Mouse (Mus musculus) intestine, embryonic 15.5 days (tissue): ENCODE results near the gene Skap1. TPM values are rescaled to one million over a fixed set of nuclear protein-coding genes. Genes with fewer than 3 reads are reported as not detected.

ENCODE experiments used
- ATAC-seq: fragments of 200-750 bp; cut with Nextera tagmentation; 2 replicates; pipeline ENCODE4 v1.8.0; 2017; ENCODE audit warnings: moderate TSS enrichment, moderate library complexity
- H3K27ac ChIP-seq: fragments of 300-500 bp; sonication (generic); 2 replicates; pipeline ENCODE4 v1.5.1; 2015; ENCODE audit warnings: mild to moderate bottlenecking, inconsistent platforms
- H3K27me3 ChIP-seq: fragments of 300-500 bp; sonication (generic); replicated peaks from 2 replicates; pipeline ENCODE4 v1.6.1; 2015; ENCODE audit warnings: inconsistent platforms
- H3K36me3 ChIP-seq: fragments of 300-500 bp; sonication (generic); 2 replicates; pipeline ENCODE4 v1.6.1; 2015; ENCODE audit warnings: inconsistent platforms
- H3K4me1 ChIP-seq: fragments of 300-500 bp; sonication (generic); replicated peaks from 2 replicates; pipeline ENCODE4 v1.6.1; 2015; ENCODE audit warnings: inconsistent platforms
- H3K4me2 ChIP-seq: fragments of 300-500 bp; sonication (generic); replicated peaks from 2 replicates; pipeline ENCODE4 v1.6.1; 2015; ENCODE audit warnings: mild to moderate bottlenecking, inconsistent platforms
- H3K4me3 ChIP-seq: fragments of 300-500 bp; sonication (generic); replicated peaks from 2 replicates; pipeline ENCODE4 v1.5.1; 2015; ENCODE audit warnings: inconsistent platforms
- H3K9ac ChIP-seq: fragments of 300-500 bp; sonication (generic); 2 replicates; pipeline ENCODE4 v1.6.1; 2015; ENCODE audit warnings: inconsistent platforms
- H3K9me3 ChIP-seq: fragments of 300-500 bp; sonication (generic); 2 replicates; pipeline ENCODE4 v1.6.1; 2016; ENCODE audit warnings: inconsistent platforms
- WGBS: fragments of 180-500 bp; shearing (Covaris S2); methylation state at CpG from one replicate; pipeline ENCODE4 v1.1.7; 2015; 5-methylcytosine and 5-hydroxymethylcytosine counted together
- polyA plus RNA-seq: library from polyadenylated mRNA; unstranded; fragments of >200 nt; fragmentation: Nextera tagmentation; extraction: Ambion mirVana; gene quantifications from 2 replicates; pipeline ENCODE4 v1.2.1, GENCODE M21; 2015

Skap1 gene
- polyA plus RNA-seq, 1 experiment from 2014 or later, result 0.94 TPM

- 57% methylated on average over 9 of the region's 9 CpGs for WGBS
- Histone ChIP-seq H3K4me3 (no peak overlapping the region), H3K4me2 (no peak overlapping the region), H3K9me3 (no peaks in the 10 kb centered on the region), H3K9ac (no peak overlapping the region), H3K27me3 (peaks cover 26% of the 10 kb centered on the region), H3K27ac (no peak overlapping the region), H3K36me3 (no peaks in the 10 kb centered on the region), H3K4me1 (peaks cover 8% of the 10 kb centered on the region; the same call in 1 of the 2 replicates)
- no peak for ATAC-seq
Observed at GRCm38 (mm10) chr11:96468048-96468745, 3.8 kb downstream of the Skap1 start.

DNA sequence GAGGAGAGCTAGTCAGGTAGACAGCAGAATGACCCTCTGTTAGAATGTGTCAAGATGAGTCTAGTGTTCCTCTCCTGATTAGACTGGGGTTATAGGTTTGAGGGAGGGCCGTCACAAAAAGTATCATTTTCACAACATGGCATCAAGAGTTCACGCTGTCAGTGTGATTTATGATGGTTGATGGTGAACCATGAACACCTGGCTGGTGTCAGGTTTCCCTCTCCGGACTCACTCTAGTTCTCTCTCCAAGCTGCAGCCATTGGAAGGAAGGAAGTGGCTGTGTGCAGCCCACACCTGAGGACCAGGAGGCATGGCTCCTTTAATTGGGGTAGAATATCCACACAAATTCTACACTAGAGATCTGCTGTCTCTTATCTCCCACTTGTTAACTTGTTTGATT lies 18.3 kb downstream of the Skap1 start:
- Histone ChIP-seq H3K9me3 (no peaks in the 10 kb centered on the region), H3K4me3 (no peak overlapping the region), H3K27me3 (no peaks in the 10 kb centered on the region), H3K36me3 (no peaks in the 10 kb centered on the region), H3K4me2 (no peak overlapping the region), H3K4me1 (no peaks in the 10 kb centered on the region), H3K9ac (no peak overlapping the region), H3K27ac (no peak overlapping the region)
- ATAC-seq, result no peak
- 39% methylated on average over 3 of the region's 3 CpGs for WGBS

DNA sequence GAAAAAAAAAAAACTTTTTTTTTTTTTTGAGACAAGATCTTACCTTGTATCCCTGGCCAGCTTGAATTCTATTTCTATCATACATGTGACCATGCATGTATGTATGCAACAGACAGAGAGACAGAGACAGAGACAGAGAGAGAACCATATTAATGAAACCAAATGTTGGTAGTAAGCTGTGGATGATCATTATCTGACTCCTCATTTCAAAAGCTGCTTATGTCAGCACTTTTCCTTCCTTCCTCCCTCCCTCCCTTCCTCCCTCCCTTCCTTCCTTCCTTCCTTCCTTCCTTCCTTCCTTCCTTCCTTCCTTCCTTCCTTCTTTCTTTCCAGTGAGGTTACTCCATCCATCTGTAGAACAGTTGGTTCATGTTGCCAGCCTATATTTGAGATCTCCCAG lies 18.8 kb downstream of the Skap1 start:
- Histone ChIP-seq H3K4me2 (no peak overlapping the region), H3K27me3 (no peaks in the 10 kb centered on the region), H3K4me1 (no peaks in the 10 kb centered on the region), H3K4me3 (no peak overlapping the region), H3K36me3 (no peaks in the 10 kb centered on the region), H3K9ac (no peak overlapping the region), H3K27ac (no peak overlapping the region), H3K9me3 (no peaks in the 10 kb centered on the region)
- no peak for ATAC-seq

DNA sequence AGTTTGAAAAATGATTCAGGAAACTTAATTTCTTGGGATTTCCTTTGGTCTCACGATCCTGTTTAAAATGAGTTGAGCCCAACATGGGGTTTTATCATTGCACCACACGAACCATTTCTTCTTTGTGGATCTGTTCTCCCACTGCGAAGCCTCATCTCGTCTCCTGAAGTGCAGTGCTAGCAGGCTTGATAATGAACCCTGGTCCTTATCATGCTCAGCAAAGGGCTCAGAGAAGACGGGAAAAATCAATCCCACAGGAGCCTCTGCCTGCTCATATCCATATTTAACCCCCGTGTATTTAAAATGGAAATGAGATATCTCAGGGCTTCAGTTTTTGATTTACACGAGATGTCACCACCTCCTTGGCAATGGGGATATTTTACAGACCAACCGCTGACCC lies 34.1 kb downstream of the Skap1 start:
- no peaks in the 10 kb centered on the region for H3K36me3 ChIP-seq
- no peak overlapping the region for H3K4me2 ChIP-seq
- H3K27me3 ChIP-seq, result no peaks in the 10 kb centered on the region
- H3K27ac ChIP-seq, result no peak overlapping the region
- ATAC-seq, result no peak
- WGBS, result 66% methylated on average over 8 of the region's 8 CpGs
- no peaks in the 10 kb centered on the region for H3K4me1 ChIP-seq
- no peak overlapping the region for H3K4me3 ChIP-seq
- H3K9me3 ChIP-seq, result no peaks in the 10 kb centered on the region
- H3K9ac ChIP-seq, result no peak overlapping the region

GRCm38 (mm10) chr11:96501042-96501441 lies 36.6 kb downstream of the Skap1 start:
- Histone ChIP-seq H3K9me3 (no peaks in the 10 kb centered on the region), H3K36me3 (no peaks in the 10 kb centered on the region), H3K4me2 (no peak overlapping the region), H3K27ac (no peak overlapping the region), H3K4me3 (no peak overlapping the region), H3K27me3 (no peaks in the 10 kb centered on the region), H3K4me1 (no peaks in the 10 kb centered on the region), H3K9ac (no peak overlapping the region)
- 50% methylated on average over 6 of the region's 6 CpGs for WGBS
- no peak for ATAC-seq

DNA sequence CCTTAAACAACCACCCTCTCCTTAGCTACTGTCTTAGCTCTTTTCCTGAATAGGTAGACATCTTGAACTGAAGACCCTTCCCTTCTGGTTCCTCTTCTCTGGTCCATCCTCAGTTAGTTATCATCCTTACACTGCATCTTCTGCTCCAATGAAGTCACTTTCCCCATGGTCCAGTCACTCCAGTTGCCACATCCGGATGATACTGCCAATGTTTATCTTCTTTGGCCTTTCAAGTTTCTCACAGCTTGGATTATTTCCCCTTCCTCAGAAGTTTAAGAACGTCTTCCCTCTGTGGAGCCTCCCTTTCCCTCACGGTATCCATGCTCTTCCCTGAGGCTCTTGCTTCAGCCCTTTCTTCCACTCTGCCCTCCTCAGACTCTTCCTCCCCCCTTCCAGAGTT lies 38.6 kb downstream of the Skap1 start:
- ATAC-seq, result no peak
- no peaks in the 10 kb centered on the region for H3K36me3 ChIP-seq
- H3K27ac ChIP-seq, result no peak overlapping the region
- WGBS, result 61% methylated on average over 3 of the region's 3 CpGs
- H3K9me3 ChIP-seq, result no peaks in the 10 kb centered on the region
- H3K9ac ChIP-seq, result no peak overlapping the region
- H3K27me3 ChIP-seq, result no peaks in the 10 kb centered on the region
- no peaks in the 10 kb centered on the region for H3K4me1 ChIP-seq
- H3K4me2 ChIP-seq, result no peak overlapping the region
- H3K4me3 ChIP-seq, result no peak overlapping the region

- Histone ChIP-seq H3K4me1 (no peaks in the 10 kb centered on the region), H3K27ac (no peak overlapping the region), H3K36me3 (no peaks in the 10 kb centered on the region), H3K4me2 (no peak overlapping the region), H3K9me3 (no peaks in the 10 kb centered on the region), H3K27me3 (no peaks in the 10 kb centered on the region), H3K4me3 (no peak overlapping the region), H3K9ac (no peak overlapping the region)
- ATAC-seq, result no peak
- 38% methylated on average over 12 of the region's 12 CpGs for WGBS
Observed at GRCm38 (mm10) chr11:96504509-96505119, 40.2 kb downstream of the Skap1 start.

- H3K36me3 ChIP-seq, result no peaks in the 10 kb centered on the region
- no peak for ATAC-seq
- no peaks in the 10 kb centered on the region for H3K9me3 ChIP-seq
- no peak overlapping the region for H3K9ac ChIP-seq
- H3K4me2 ChIP-seq, result no peak overlapping the region
- 72% methylated on average over 5 of the region's 5 CpGs for WGBS
- no peaks in the 10 kb centered on the region for H3K27me3 ChIP-seq
- H3K27ac ChIP-seq, result no peak overlapping the region
- no peak overlapping the region for H3K4me3 ChIP-seq
- no peaks in the 10 kb centered on the region for H3K4me1 ChIP-seq
Observed at GRCm38 (mm10) chr11:96505841-96506240, 41.4 kb downstream of the Skap1 start.

DNA sequence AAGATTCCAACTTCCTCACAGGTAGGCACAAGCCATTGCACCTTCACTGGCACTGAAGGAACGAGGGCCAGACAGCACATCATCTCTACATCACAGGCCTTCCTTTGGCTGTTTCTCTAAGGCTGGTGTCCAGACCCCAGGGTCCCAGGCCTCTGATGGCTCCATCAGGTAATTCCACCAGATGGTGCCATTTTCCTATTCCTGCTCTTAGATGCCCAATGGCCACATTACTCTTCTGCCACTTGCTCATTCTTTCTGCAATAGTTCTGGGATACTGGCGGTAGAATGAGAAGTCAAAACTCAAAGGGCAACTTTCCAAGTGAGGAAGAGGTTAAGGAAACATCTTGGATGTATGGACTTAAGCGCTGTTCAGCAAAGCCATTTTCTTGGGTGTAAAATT lies 50.8 kb downstream of the Skap1 start:
- H3K9me3 ChIP-seq, result no peaks in the 10 kb centered on the region

GRCm38 (mm10) chr11:96524541-96524940 lies 60.1 kb downstream of the Skap1 start:
- Histone ChIP-seq H3K27me3 (no peaks in the 10 kb centered on the region), H3K4me1 (no peaks in the 10 kb centered on the region), H3K9ac (no peak overlapping the region), H3K36me3 (no peaks in the 10 kb centered on the region), H3K9me3 (no peaks in the 10 kb centered on the region), H3K4me2 (no peak overlapping the region), H3K4me3 (no peak overlapping the region), H3K27ac (no peak overlapping the region)
- ATAC-seq, result no peak
- 70% methylated on average over 6 of the region's 6 CpGs for WGBS

More for the DNA sequence above, 50.8 kb downstream of the Skap1 start:
- no peak overlapping the region for H3K4me3 ChIP-seq
- ATAC-seq, result no peak
- H3K4me2 ChIP-seq, result no peak overlapping the region
- no peaks in the 10 kb centered on the region for H3K27me3 ChIP-seq
- 96% methylated on average over 3 of the region's 3 CpGs for WGBS
- H3K4me1 ChIP-seq, result no peaks in the 10 kb centered on the region
- no peak overlapping the region for H3K27ac ChIP-seq
- H3K36me3 ChIP-seq, result no peaks in the 10 kb centered on the region
- H3K9ac ChIP-seq, result no peak overlapping the region

- Histone ChIP-seq H3K27me3 (no peaks in the 10 kb centered on the region), H3K4me1 (no peaks in the 10 kb centered on the region), H3K27ac (no peak overlapping the region), H3K36me3 (no peaks in the 10 kb centered on the region), H3K4me3 (no peak overlapping the region), H3K4me2 (peak overlapping the region; percentile 36), H3K9ac (no peak overlapping the region), H3K9me3 (no peaks in the 10 kb centered on the region)
- no peak for ATAC-seq
- 66% methylated on average over 16 of the region's 16 CpGs for WGBS
Observed at GRCm38 (mm10) chr11:96526137-96526621, 61.8 kb downstream of the Skap1 start.

GRCm38 (mm10) chr11:96531757-96532433 lies 67.5 kb downstream of the Skap1 start:
- no peaks in the 10 kb centered on the region for H3K9me3 ChIP-seq
- H3K4me3 ChIP-seq, result no peak overlapping the region
- no peak overlapping the region for H3K4me2 ChIP-seq
- H3K9ac ChIP-seq, result no peak overlapping the region
- no peak overlapping the region for H3K27ac ChIP-seq
- H3K27me3 ChIP-seq, result no peaks in the 10 kb centered on the region
- 0 out of 2 replicates have a peak, but pooled peaks cover 2% of the 10 kb centered on the region for H3K4me1 ChIP-seq
- H3K36me3 ChIP-seq, result no peaks in the 10 kb centered on the region
- WGBS, result 43% methylated on average over 13 of the region's 13 CpGs
- peak; percentile 45 for ATAC-seq
